Mouse (Mus musculus) fibroblast of lung, adult 2 months (primary cell): ENCODE measurements around the gene Zmym1.
"Not testable (repeated sequence)": the region's sequence is repeated elsewhere in the genome, so short reads cannot be mapped to it uniquely, and the experiment has no call there.

Experiments used
- DNase-seq: peaks from one replicate; pipeline ENCODE4 v3.0.0-alpha.2; 2011; ENCODE audit warnings: low read depth

Gene Zmym1

GRCm38 (mm10) chr4:127027228-127028190, 33.4 kb downstream of the Zmym1 start:
- DNase-seq = peak; percentile 25

GRCm38 (mm10) chr4:127026826-127027225, 34.1 kb downstream of the Zmym1 start:
- DNase-seq = no peak

- DNase-seq = no peak
Measured at GRCm38 (mm10) chr4:127024240-127024639, 36.7 kb downstream of the Zmym1 start.

- DNase-seq = no peak
Measured at GRCm38 (mm10) chr4:127023201-127023600, 37.8 kb downstream of the Zmym1 start.

- peak; percentile 65 for DNase-seq
Measured at GRCm38 (mm10) chr4:127021989-127022626, 38.8 kb downstream of the Zmym1 start.

GRCm38 (mm10) chr4:127021151-127021945, 39.6 kb downstream of the Zmym1 start, which contains the start of gene Sfpq:
Gene Sfpq (plus strand): TSS chr4:127021324.
- peak; percentile 96 for DNase-seq

GRCm38 (mm10) chr4:127020411-127021150, 40.4 kb downstream of the Zmym1 start:
- no peak for DNase-seq

GRCm38 (mm10) chr4:127016366-127016765, 44.6 kb downstream of the Zmym1 start:
- DNase-seq = no peak

GRCm38 (mm10) chr4:127015294-127015993, 45.5 kb downstream of the Zmym1 start:
- peak; percentile 69 for DNase-seq

- no peak for DNase-seq
Measured at GRCm38 (mm10) chr4:127005113-127005936, 55.6 kb downstream of the Zmym1 start.

- no peak for DNase-seq
Measured at GRCm38 (mm10) chr4:127004384-127004783, 56.6 kb downstream of the Zmym1 start.

GRCm38 (mm10) chr4:127000601-127001105, 60.3 kb downstream of the Zmym1 start:
- no peak for DNase-seq

- not testable (repeated sequence) for DNase-seq
Measured at GRCm38 (mm10) chr4:126999372-126999771, 61.6 kb downstream of the Zmym1 start.
